Comparison of ENCODE assay signal across 9 mouse cellular contexts in genomic region chr10:127047954-127048353, GRCm38 (mm10). TPM values are rescaled to one million over a fixed set of nuclear protein-coding genes. Genes with fewer than 3 reads are reported as not detected.
DNase-seq lines count a peak whose midpoint lies in the region; ATAC-seq lines count a peak whose summit lies in the region.
"Had no signal": no experiment of that assay in that cellular context is flagged by ENCODE, and none has a peak within 500 bp of the region (broad histone marks: within the 10 kb centered on the region; RNA-seq: fewer than 3 reads in every experiment).

Gene Cyp27b1 (plus strand): TSS chr10:127048250.

- H3K9ac ChIP-seq in forebrain, embryonic 11.5 days (ENCODE audit: low read length), result no peak within 1 kb of the TSS; the same call in 1 of the 2 replicates
- H3K9ac ChIP-seq in forebrain, embryonic 16.5 days (replicated peaks; ENCODE audit: low read depth, low read length), result no peak within 1 kb of the TSS
- no peak within 1 kb of the TSS for H3K9ac ChIP-seq in liver, embryonic 11.5 days (ENCODE audit: low read depth, low read length)
- H3K9ac ChIP-seq in hindbrain, embryonic 12.5 days, result no peak within 1 kb of the TSS
- H3K9ac ChIP-seq in liver, embryonic 16.5 days (ENCODE audit: low read depth, low read length), result no peak within 1 kb of the TSS

- H3K4me1 ChIP-seq in forebrain, embryonic 11.5 days (replicated peaks; ENCODE audit: control insufficient read depth, insufficient read depth, low read length), result peaks cover 7% of the 10 kb centered on the region; the same call in 1 of the 2 replicates
- peaks cover 4% of the 10 kb centered on the region; the same call in 1 of the 2 replicates for H3K4me1 ChIP-seq in forebrain, embryonic 16.5 days (replicated peaks; ENCODE audit: control insufficient read depth, insufficient read depth, low read length)
- peaks cover 4% of the 10 kb centered on the region for H3K4me1 ChIP-seq in liver, embryonic 11.5 days (replicated peaks; ENCODE audit: control insufficient read depth, insufficient read depth, low read length)
- H3K4me1 ChIP-seq in hindbrain, embryonic 12.5 days, result peaks cover 12% of the 10 kb centered on the region; the same call in 1 of the 2 replicates
- peaks cover under 1% of the 10 kb centered on the region for H3K4me1 ChIP-seq in liver, embryonic 16.5 days (ENCODE audit: control insufficient read depth, low read depth, low read length)

- no peak for ATAC-seq in forebrain, embryonic 11.5 days (replicated peaks; ENCODE audit: low FRiP score)
- ATAC-seq in forebrain, embryonic 16.5 days, result no peak
- 0 out of 2 replicates have a peak, but pooled peaks have one; percentile 4 for ATAC-seq in liver, embryonic 11.5 days (replicated peaks; ENCODE audit: low FRiP score)
- no peak for ATAC-seq in hindbrain, embryonic 12.5 days (ENCODE audit: low FRiP score)
- no peak for ATAC-seq in liver, embryonic 16.5 days (ENCODE audit: low read depth)

- intact Hi-C loops in left cerebral cortex, postnatal 4 days (cut with DNase I), result no loop called here

- H3K9me3 ChIP-seq in forebrain, embryonic 11.5 days (ENCODE audit: control insufficient read depth, low read length), result no peaks in the 10 kb centered on the region
- no peaks in the 10 kb centered on the region for H3K9me3 ChIP-seq in forebrain, embryonic 16.5 days (ENCODE audit: control insufficient read depth, low read length)
- no peaks in the 10 kb centered on the region for H3K9me3 ChIP-seq in liver, embryonic 11.5 days (ENCODE audit: control insufficient read depth, low read length)
- H3K9me3 ChIP-seq in hindbrain, embryonic 12.5 days (replicated peaks), result no peaks in the 10 kb centered on the region
- H3K9me3 ChIP-seq in liver, embryonic 16.5 days (replicated peaks; ENCODE audit: control insufficient read depth, low read length), result no peaks in the 10 kb centered on the region

- no peak within 1 kb of the TSS for H3K27ac ChIP-seq in forebrain, embryonic 11.5 days (ENCODE audit: low read depth, low read length)
- no peak within 1 kb of the TSS for H3K27ac ChIP-seq in forebrain, embryonic 16.5 days (ENCODE audit: low read length)
- no peak within 1 kb of the TSS for H3K27ac ChIP-seq in liver, embryonic 11.5 days (ENCODE audit: low read depth, low read length)
- no peak within 1 kb of the TSS for H3K27ac ChIP-seq in hindbrain, embryonic 12.5 days
- H3K27ac ChIP-seq in liver, embryonic 16.5 days (ENCODE audit: low read length), result no peak within 1 kb of the TSS

- no peak for DNase-seq in forebrain, embryonic 11.5 days (ENCODE audit: low spot score)
- DNase-seq in liver, embryonic 11.5 days (ENCODE audit: low spot score), result no peak
- DNase-seq in liver, result no peak
- no peak for DNase-seq in spleen, postnatal 4 days (ENCODE audit: low spot score in 2 of 2)
- DNase-seq in left cerebral cortex, postnatal 4 days, result no peak

- peak within 1 kb of the TSS; percentile 11; the same call in 1 of the 2 replicates for H3K4me2 ChIP-seq in forebrain, embryonic 11.5 days (ENCODE audit: low read depth, low read length, severe bottlenecking)
- no peak within 1 kb of the TSS for H3K4me2 ChIP-seq in forebrain, embryonic 16.5 days (ENCODE audit: low read length)
- peak within 1 kb of the TSS; percentile 30; the same call in 1 of the 2 replicates for H3K4me2 ChIP-seq in liver, embryonic 11.5 days
- peak within 1 kb of the TSS; percentile 6; the same call in 1 of the 2 replicates for H3K4me2 ChIP-seq in hindbrain, embryonic 12.5 days (replicated peaks)
- H3K4me2 ChIP-seq in liver, embryonic 16.5 days (ENCODE audit: low read depth, low read length), result peak within 1 kb of the TSS; percentile 1; the same call in 1 of the 2 replicates

- peak within 1 kb of the TSS; percentile 5; the same call in 1 of the 2 replicates for H3K4me3 ChIP-seq in forebrain, embryonic 11.5 days (ENCODE audit: low read depth, low read length)
- H3K4me3 ChIP-seq in forebrain, embryonic 16.5 days (replicated peaks; ENCODE audit: low read length), result no peak within 1 kb of the TSS
- H3K4me3 ChIP-seq in liver, embryonic 11.5 days (ENCODE audit: low read depth, low read length), result no peak within 1 kb of the TSS; the same call in 1 of the 2 replicates
- 0 out of 2 replicates have a peak within 1 kb of the TSS, but pooled peaks have one; percentile 7 for H3K4me3 ChIP-seq in hindbrain, embryonic 12.5 days
- H3K4me3 ChIP-seq in liver, embryonic 16.5 days (ENCODE audit: low read depth, low read length), result no peak within 1 kb of the TSS
- H3K4me3 ChIP-seq: erythroblast, embryonic 14.5 days had no signal

- WGBS in forebrain, embryonic 11.5 days, result 27% methylated on average over 5 of the region's 5 CpGs
- WGBS in forebrain, embryonic 16.5 days, result 17% methylated on average over 5 of the region's 5 CpGs
- 27% methylated on average over 5 of the region's 5 CpGs for WGBS in liver, embryonic 11.5 days
- 46% methylated on average over 5 of the region's 5 CpGs for WGBS in hindbrain, embryonic 12.5 days
- 29% methylated on average over 5 of the region's 5 CpGs for WGBS in liver, embryonic 16.5 days (ENCODE audit: insufficient replicate concordance)

- no peaks in the 10 kb centered on the region for H3K36me3 ChIP-seq in forebrain, embryonic 11.5 days (ENCODE audit: control insufficient read depth, insufficient read depth, low read length)
- no peaks in the 10 kb centered on the region for H3K36me3 ChIP-seq in forebrain, embryonic 16.5 days (ENCODE audit: control insufficient read depth, insufficient read depth)
- no peaks in the 10 kb centered on the region for H3K36me3 ChIP-seq in liver, embryonic 11.5 days (ENCODE audit: control insufficient read depth, insufficient read depth, low read length)
- H3K36me3 ChIP-seq in hindbrain, embryonic 12.5 days, result 0 out of 2 replicates have a peak, but pooled peaks cover 6% of the 10 kb centered on the region
- no peaks in the 10 kb centered on the region for H3K36me3 ChIP-seq in liver, embryonic 16.5 days (ENCODE audit: control insufficient read depth, insufficient read depth)

- H3K27me3 ChIP-seq in forebrain, embryonic 11.5 days (ENCODE audit: control insufficient read depth, insufficient read depth, low read length), result peaks cover 36% of the 10 kb centered on the region
- peaks cover 38% of the 10 kb centered on the region for H3K27me3 ChIP-seq in forebrain, embryonic 16.5 days (replicated peaks; ENCODE audit: control insufficient read depth, insufficient read depth, low read length)
- H3K27me3 ChIP-seq in liver, embryonic 11.5 days (replicated peaks; ENCODE audit: control insufficient read depth, insufficient read depth, low read length), result peaks cover 56% of the 10 kb centered on the region
- peaks cover 53% of the 10 kb centered on the region for H3K27me3 ChIP-seq in hindbrain, embryonic 12.5 days
- peaks cover 51% of the 10 kb centered on the region for H3K27me3 ChIP-seq in liver, embryonic 16.5 days (ENCODE audit: control insufficient read depth, insufficient read depth, low read depth, low read length)

RNA-seq across cellular contexts. Expression of gene Cyp27b1, which starts in this region (rescaled TPM):
- 0.23 TPM in 1 of 2 replicates, not detected in the other for polyA plus RNA-seq in forebrain, embryonic 11.5 days (2014; fragmentation: Nextera tagmentation; extraction: Ambion mirVana)
- 0.20 and 0.26 TPM in 2 replicates for polyA plus RNA-seq in forebrain, embryonic 16.5 days (2015; fragmentation: Nextera tagmentation; extraction: Ambion mirVana)
- polyA plus RNA-seq in liver, embryonic 11.5 days (2014; fragmentation: Nextera tagmentation; extraction: Ambion mirVana), result not detected in 2 replicates
- polyA plus RNA-seq in hindbrain, embryonic 12.5 days (2016; fragmentation: Nextera tagmentation; extraction: Ambion mirVana), result 0.25 TPM in 1 of 2 replicates, not detected in the other
- polyA plus RNA-seq in liver, embryonic 16.5 days (2015; fragmentation: Nextera tagmentation; extraction: Ambion mirVana), result 0.04 TPM in 1 of 2 replicates, not detected in the other
- total RNA-seq in left cerebral cortex, postnatal 4 days (2021), result under 1 TPM; 0.70 to 0.84 TPM
- polyA plus RNA-seq: erythroblast, embryonic 14.5 days had no signal

Comparison
In these comparisons a context has a peak if more than half of its experiments do, and no peak if none do; other contexts are left out.
1. H3K4me3 ChIP-seq: peak in forebrain, embryonic 11.5 days (single experiment) and hindbrain, embryonic 12.5 days (single experiment); none in forebrain, embryonic 16.5 days (single experiment), liver, embryonic 11.5 days (single experiment) and liver, embryonic 16.5 days (single experiment).
2. Peak in ATAC-seq and H3K4me2 ChIP-seq in liver, embryonic 11.5 days; RNA of the gene not detected or under 1 TPM.